Mouse (Mus musculus) MEL (cell line): Measurements from ENCODE around the gene Ppard. TPM values are rescaled to one million over a fixed set of nuclear protein-coding genes. Genes with fewer than 3 reads are reported as not detected.
"Not testable (repeated sequence)": the region's sequence is repeated elsewhere in the genome, so short reads cannot be mapped to it uniquely, and the experiment has no call there.

Experiments
- DNase-seq: peaks from one replicate; pipeline ENCODE4 v3.0.0; 2011; ENCODE audit warnings: low read depth, low spot score
- H3K27ac ChIP-seq: 2 replicates; pipeline ENCODE4 v1.5.1; 2012; ENCODE audit warnings: low read depth, mild to moderate bottlenecking, control low read depth, low read length, moderate library complexity; ENCODE audit not compliant: control insufficient read depth
- H3K27me3 ChIP-seq, 2 experiments: fragments of 150-350 bp in 1 of 2; sonication (generic) in 1 of 2; 2 replicates each; pipeline ENCODE4 v1.6.1; 2012; ENCODE audit warnings: low read length in 2 of 2, mild to moderate bottlenecking in 2 of 2, improper control_type of control experiment in 1 of 2, moderate library complexity in 1 of 2; ENCODE audit not compliant: insufficient read depth in 2 of 2, control insufficient read depth in 1 of 2
- H3K36me3 ChIP-seq, 2 experiments: 2 replicates each; pipeline ENCODE4 v1.6.1; 2012 to 2014; ENCODE audit warnings: low read length in 2 of 2, improper control_type of control experiment in 1 of 2, inconsistent platforms in 1 of 2, mild to moderate bottlenecking in 1 of 2; ENCODE audit not compliant: insufficient read depth in 2 of 2, control insufficient read depth in 1 of 2
- H3K4me1 ChIP-seq, 2 experiments: fragments of 150-350 bp in 1 of 2; sonication (generic) in 1 of 2; 2 replicates each; pipeline ENCODE4 v1.6.1; 2012; ENCODE audit warnings: low read length in 2 of 2, improper control_type of control experiment in 1 of 2, mild to moderate bottlenecking in 1 of 2; ENCODE audit not compliant: insufficient read depth in 2 of 2, control insufficient read depth in 1 of 2
- H3K4me3 ChIP-seq, 2 experiments: fragments of 150-350 bp in 1 of 2; sonication (generic) in 1 of 2; 2 replicates each; pipeline ENCODE4 v1.5.1; 2012; ENCODE audit warnings: low read depth in 2 of 2, low read length in 2 of 2, mild to moderate bottlenecking in 2 of 2, moderate library complexity in 2 of 2, control low read depth in 1 of 2, improper control_type of control experiment in 1 of 2; ENCODE audit not compliant: control insufficient read depth in 1 of 2, insufficient read depth in 1 of 2
- H3K79me2 ChIP-seq: 2 replicates; pipeline ENCODE4 v1.6.1; 2012; ENCODE audit warnings: mild to moderate bottlenecking, low read length, moderate library complexity; ENCODE audit not compliant: control insufficient read depth, poor library complexity, insufficient read depth
- H3K9ac ChIP-seq: 2 replicates; pipeline ENCODE4 v1.6.1; 2012; ENCODE audit warnings: low read depth, mild to moderate bottlenecking, control low read depth, low read length, moderate library complexity; ENCODE audit not compliant: control insufficient read depth, poor library complexity, severe bottlenecking
- H3K9me3 ChIP-seq: fragments of 150-350 bp; sonication (generic); replicated peaks from 2 replicates; pipeline ENCODE4 v1.6.1; 2012; ENCODE audit warnings: mild to moderate bottlenecking, low read length, improper control_type of control experiment, moderate library complexity; ENCODE audit not compliant: insufficient read depth
- CHD1 ChIP-seq: IDR thresholded peaks from 2 replicates; pipeline ENCODE4 v1.6.1; 2012; ENCODE audit warnings: low read depth, mild to moderate bottlenecking, inconsistent platforms, low read length, improper control_type of control experiment
- CHD2 ChIP-seq: IDR thresholded peaks from 2 replicates; pipeline ENCODE4 v1.6.1; 2011; ENCODE audit warnings: low read length, improper control_type of control experiment
- E2F4 ChIP-seq: IDR thresholded peaks from 2 replicates; pipeline ENCODE4 v1.6.1; 2011; ENCODE audit warnings: low read depth, low read length, improper control_type of control experiment, borderline replicate concordance
- EP300 ChIP-seq, 2 experiments: IDR thresholded peaks; 2 replicates each; pipeline ENCODE4 v1.6.1; 2011; ENCODE audit warnings: improper control_type of control experiment in 2 of 2, low read length in 2 of 2, low read depth in 1 of 2, mild to moderate bottlenecking in 1 of 2
- ETS1 ChIP-seq: IDR thresholded peaks from 2 replicates; pipeline ENCODE4 v1.6.1; 2012; ENCODE audit warnings: low read depth, mild to moderate bottlenecking, inconsistent platforms, low read length, improper control_type of control experiment, moderate library complexity
- GATA1 ChIP-seq: IDR thresholded peaks from 2 replicates; pipeline ENCODE4 v1.6.1; 2011; ENCODE audit warnings: low read depth, low read length, improper control_type of control experiment
- MAZ ChIP-seq: IDR thresholded peaks from 2 replicates; pipeline ENCODE4 v1.6.1; 2012; ENCODE audit warnings: low read depth, mild to moderate bottlenecking, inconsistent platforms, low read length, improper control_type of control experiment
- MEF2A ChIP-seq: IDR thresholded peaks from 2 replicates; pipeline ENCODE4 v1.6.1; 2014; ENCODE audit warnings: low read depth, mild to moderate bottlenecking, inconsistent platforms, low read length, improper control_type of control experiment; ENCODE audit not compliant: poor library complexity, insufficient replicate concordance, severe bottlenecking; ENCODE audit errors: extremely low read depth
- POLR2A ChIP-seq, 2 experiments: IDR thresholded peaks; 2 replicates each; pipeline ENCODE4 v1.6.1; 2011 to 2012; ENCODE audit warnings: low read length in 2 of 2, mild to moderate bottlenecking in 2 of 2, control low read depth in 1 of 2, improper control_type of control experiment in 1 of 2, low read depth in 1 of 2, moderate library complexity in 1 of 2; ENCODE audit not compliant: control insufficient read depth in 1 of 2, insufficient read depth in 1 of 2, poor library complexity in 1 of 2
- POLR2AphosphoS2 ChIP-seq: IDR thresholded peaks from 2 replicates; pipeline ENCODE4 v1.6.1; 2011; ENCODE audit warnings: low read length, improper control_type of control experiment
- SIN3A ChIP-seq: IDR thresholded peaks from 2 replicates; pipeline ENCODE4 v1.6.1; 2012; ENCODE audit warnings: low read length, improper control_type of control experiment, inconsistent platforms
- SMC3 ChIP-seq: IDR thresholded peaks from 2 replicates; pipeline ENCODE4 v1.6.1; 2011; ENCODE audit warnings: low read depth, low read length, improper control_type of control experiment
- TAL1 ChIP-seq: IDR thresholded peaks from 2 replicates; pipeline ENCODE4 v1.6.1; 2012; ENCODE audit warnings: mild to moderate bottlenecking, inconsistent platforms, low read length, moderate library complexity, mixed read lengths
- ZKSCAN1 ChIP-seq: IDR thresholded peaks from 2 replicates; pipeline ENCODE4 v1.6.1; 2012; ENCODE audit warnings: low read depth, mild to moderate bottlenecking, inconsistent platforms, low read length, improper control_type of control experiment, moderate library complexity
- ZMIZ1 ChIP-seq: IDR thresholded peaks from 2 replicates; pipeline ENCODE4 v1.6.1; 2012; ENCODE audit warnings: low read depth, mild to moderate bottlenecking, inconsistent platforms, low read length, improper control_type of control experiment, moderate library complexity
- ZNF384 ChIP-seq: IDR thresholded peaks from 2 replicates; pipeline ENCODE4 v1.6.1; 2012; ENCODE audit warnings: low read depth, mild to moderate bottlenecking, inconsistent platforms, low read length, improper control_type of control experiment
- polyA plus RNA-seq, 2 experiments: library from polyadenylated mRNA; stranded (reverse) in 1 of 2; unstranded in 1 of 2; fragments of >175 nt in 1 of 2; fragments of >200 nt in 1 of 2; gene quantifications; 2 replicates each; pipeline versions ENCODE4 v1.2.1 to v1.2.4; 2012; ENCODE audit warnings: low replicate concordance in 2 of 2, low read depth in 1 of 2; ENCODE audit not compliant: insufficient read length in 2 of 2, insufficient read depth in 1 of 2, missing spikeins in 1 of 2
- total RNA-seq: library from RNA; depleted of rRNA; stranded (reverse); fragments of 300-350 nt; gene quantifications from 2 replicates; pipeline ENCODE4 v1.2.3, GENCODE M21; 2012

Ppard gene
- total and polyA plus RNA-seq, 3 experiments: 3.5 to 12.7 TPM; not detected in 1

DNA sequence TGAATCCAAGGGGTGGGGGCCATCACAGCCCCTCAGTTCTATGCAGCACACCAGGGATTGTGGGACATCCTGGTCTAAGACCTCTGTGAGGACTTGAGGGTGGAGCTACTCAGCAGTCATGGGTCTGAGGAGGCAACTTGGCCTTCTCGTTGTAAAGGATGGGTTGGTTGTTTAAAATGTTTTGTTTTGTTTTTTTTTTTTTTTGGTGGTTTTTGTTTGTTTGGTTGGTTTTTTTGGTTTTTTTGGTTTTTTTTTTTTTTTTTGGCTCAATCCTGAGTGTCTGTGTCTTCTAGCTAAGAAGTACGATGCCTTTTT lies 97.7 kb downstream of the Ppard start:
- peak overlapping the region; percentile 94 to 96 for H3K4me3 ChIP-seq
- peak overlapping the region; percentile 99 for H3K9ac ChIP-seq
- H3K36me3 ChIP-seq: peaks cover 4 to 5% of the 10 kb centered on the region in 2 experiments; a peak in 3 of 4 replicates
- no peaks in the 10 kb centered on the region for H3K27me3 ChIP-seq
- H3K9me3 ChIP-seq: no peaks in the 10 kb centered on the region
- TF ChIP-seq ZNF384: 0 out of 2 replicates have a peak, but pooled peaks have one; percentile 13
- no peak for TF ChIP-seq MEF2A
- peak; percentile 78; the same call in 1 of the 2 replicates for TF ChIP-seq CHD1
- TF ChIP-seq, all 39 proteins: peak for 2
- Histone ChIP-seq H3K4me1 (peaks cover 0 to 8% of the 10 kb centered on the region in 2 experiments; a peak in 1 of 4 replicates), H3K79me2 (peaks cover 24% of the 10 kb centered on the region), H3K27ac (peak overlapping the region; percentile 91)
- DNase-seq: no peak

DNA sequence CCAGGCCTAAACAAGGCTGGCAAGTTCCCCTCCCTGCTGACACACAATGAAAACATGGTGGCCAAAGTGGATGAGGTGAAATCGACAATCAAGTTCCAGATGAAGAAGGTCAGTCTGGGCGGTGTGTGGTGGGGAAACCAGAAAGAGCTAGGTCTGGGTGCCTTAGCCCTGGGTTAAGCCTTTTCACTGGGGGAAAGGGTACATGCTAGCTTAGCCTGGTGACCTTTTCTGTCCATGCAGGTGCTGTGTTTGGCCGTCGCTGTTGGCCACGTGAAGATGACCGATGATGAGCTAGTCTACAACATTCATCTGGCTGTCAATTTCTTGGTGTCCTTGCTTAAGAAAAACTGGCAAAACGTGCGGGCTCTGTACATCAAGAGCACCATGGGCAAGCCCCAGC lies 98.1 kb downstream of the Ppard start:
- not testable (repeated sequence) for H3K9me3 ChIP-seq, H3K4me1 ChIP-seq, H3K36me3 ChIP-seq, DNase-seq, H3K27me3 ChIP-seq
- H3K9ac ChIP-seq: peak overlapping the region; percentile 99
- peak overlapping the region; percentile 91 for H3K27ac ChIP-seq
- H3K79me2 ChIP-seq: peaks cover 24% of the 10 kb centered on the region
- TF ChIP-seq CHD1: 0 out of 2 replicates have a peak, but pooled peaks have one; percentile 20
- H3K4me3 ChIP-seq: peak overlapping the region; percentile 94 to 96; a peak in 3 of 4 replicates

DNA sequence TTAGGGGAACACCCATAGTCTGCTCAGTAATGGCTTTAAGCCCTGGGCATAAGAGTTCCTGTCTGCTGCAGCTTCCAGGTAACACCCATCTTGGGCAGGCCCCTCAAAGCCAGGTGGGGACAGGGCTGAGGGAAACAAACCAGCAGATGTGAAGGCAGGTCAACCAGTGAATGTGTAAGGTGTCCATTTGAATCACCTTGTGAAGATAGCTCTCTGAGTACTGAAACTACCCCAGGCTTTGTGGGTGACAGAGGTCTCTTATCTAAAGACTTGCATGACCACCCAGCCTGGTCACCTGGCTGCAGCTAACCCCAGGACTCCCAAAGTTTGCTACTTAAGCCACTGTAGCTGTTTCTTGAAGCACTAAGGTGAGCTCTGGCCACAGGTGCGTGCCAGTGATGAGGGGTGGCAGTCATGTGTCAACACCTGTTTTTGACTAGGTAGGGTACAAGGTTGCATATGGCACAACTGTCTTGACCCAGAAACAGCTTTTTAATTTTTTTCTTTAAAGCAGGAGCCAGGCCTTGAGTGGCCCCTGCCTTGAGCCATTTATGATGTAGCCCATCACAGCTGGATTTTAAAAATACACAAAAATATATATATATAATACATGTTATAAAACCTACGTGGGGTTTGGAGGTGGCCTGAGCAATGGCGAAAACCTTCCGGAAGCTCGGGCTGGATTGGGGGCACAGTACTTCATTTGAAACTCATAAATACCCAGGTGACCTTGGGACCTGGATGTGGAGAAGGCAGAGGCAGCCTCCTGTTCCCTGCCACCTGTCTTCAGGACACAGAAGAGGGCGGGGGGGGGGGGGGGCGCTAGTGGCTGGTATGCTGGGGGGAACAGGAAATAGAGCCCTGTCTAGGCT lies 99.0 kb downstream of the Ppard start:
- Histone ChIP-seq H3K4me1 (peaks cover 0 to 8% of the 10 kb centered on the region in 2 experiments; a peak in 1 of 4 replicates), H3K36me3 (peaks cover 4 to 5% of the 10 kb centered on the region in 2 experiments; a peak in 3 of 4 replicates), H3K27ac (peak overlapping the region; percentile 11; the same call in 1 of the 2 replicates), H3K9me3 (no peaks in the 10 kb centered on the region), H3K9ac (peak overlapping the region; percentile 99), H3K79me2 (peaks cover 24% of the 10 kb centered on the region), H3K4me3 (peak overlapping the region in 1 of 2 experiments; percentile 96; a peak in 2 of 4 replicates), H3K27me3 (no peaks in the 10 kb centered on the region)
- TF ChIP-seq POLR2A (IDR thresholded peaks at IDR 0.05; ENCODE audit: control insufficient read depth in 1 of 2, insufficient read depth in 1 of 2, low read depth in 1 of 2, low read length in 2 of 2, poor library complexity in 1 of 2) (peak; percentile 52 to 79; a peak in 3 of 4 replicates), MAZ (no peak), ZMIZ1 (peak; percentile 89), ETS1 (0 out of 2 replicates have a peak, but pooled peaks have one; percentile 8), EP300 (IDR thresholded peaks at IDR 0.05; ENCODE audit: low read depth in 1 of 2, low read length in 2 of 2) (no peak), SIN3A (no peak), E2F4 (no peak), GATA1 (no peak), CHD2 (peak; percentile 63), TAL1 (no peak), ZKSCAN1 (no peak), POLR2AphosphoS2 (peak; percentile 98), SMC3 (peak; percentile 13; the same call in 1 of the 2 replicates)
- peak; percentile 58 for DNase-seq
